Mouse (Mus musculus) kidney, adult 2 months (tissue): Measurements from ENCODE around the gene 2310057M21Rik.

Experiments used
- CTCF ChIP-seq: fragments of 200-500 bp; conservative IDR thresholded peaks from 2 replicates; pipeline ENCODE4 v1.5.1; 2011; ENCODE audit warnings: low read depth, mild to moderate bottlenecking, control low read depth, low read length, moderate library complexity, mixed read lengths; ENCODE audit not compliant: insufficient read depth, insufficient read length
- POLR2A ChIP-seq: fragments of 200-500 bp; IDR thresholded peaks from one replicate; pipeline ENCODE4 v1.6.1; 2011; ENCODE audit warnings: low read depth, low read length, control low read depth

DNA sequence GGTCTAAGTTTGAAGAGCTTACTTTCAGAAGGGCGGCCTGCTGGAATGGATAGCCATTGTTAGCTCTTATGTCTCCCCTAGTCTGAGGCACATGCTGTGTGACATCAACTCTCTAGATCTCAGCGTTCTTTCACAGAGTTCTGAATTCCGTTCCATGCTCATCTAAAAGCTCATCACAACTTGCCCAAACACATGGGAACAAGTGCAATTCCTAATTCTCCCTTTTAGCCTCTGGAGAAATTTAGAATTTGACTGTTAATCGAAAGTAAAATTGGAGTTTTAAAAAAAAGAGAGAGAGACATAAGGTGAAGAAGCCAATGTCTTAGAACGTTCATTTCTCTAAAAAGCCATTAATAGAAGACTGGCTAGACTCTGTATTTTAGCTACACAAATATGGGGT, 33.1 kb downstream of the 2310057M21Rik start, which contains the start of gene Fam24b:
- TF ChIP-seq CTCF (no peak), POLR2A (no peak)
